Mouse (Mus musculus): ENCODE measurements around the gene Klrb1.

Klrb1 gene

DNA sequence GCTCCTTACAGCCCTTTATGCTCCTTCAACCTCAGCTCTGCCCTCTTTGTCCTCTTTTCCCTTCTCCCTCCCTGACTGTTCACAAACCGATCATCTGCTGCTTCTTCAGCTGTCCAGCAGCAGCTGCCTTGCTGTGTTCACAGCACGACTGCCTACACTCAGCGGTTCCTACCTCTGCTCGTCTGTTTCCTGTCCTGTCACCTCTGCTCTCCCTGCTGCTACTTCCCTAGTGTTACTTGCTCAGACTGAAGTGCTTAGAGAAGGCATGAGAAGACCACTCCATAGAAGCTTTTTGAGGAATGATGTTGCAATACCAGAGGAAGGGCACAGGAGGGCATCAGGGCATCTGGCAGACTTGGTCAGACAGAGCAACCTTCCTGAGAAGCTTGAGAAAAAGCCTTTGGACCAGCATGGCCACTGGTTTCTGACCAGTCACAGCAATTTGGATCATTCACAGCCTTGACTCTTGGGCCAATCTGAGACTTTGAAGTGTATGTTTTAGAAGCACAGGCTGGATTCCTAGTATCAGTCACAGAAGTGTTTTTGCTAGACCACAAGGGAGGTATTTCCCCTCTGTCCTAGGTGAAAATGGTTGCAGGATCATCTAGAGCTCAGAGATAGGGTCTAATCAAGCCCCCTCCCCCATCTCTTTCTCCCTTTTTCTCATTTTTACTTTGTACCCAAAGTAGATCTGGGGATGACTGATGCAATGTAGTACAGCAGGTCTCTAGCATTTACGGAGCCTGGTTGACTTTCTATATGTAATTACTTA lies 11.2 kb upstream of the Klrb1 start:
- DNase-seq: no peak

DNA sequence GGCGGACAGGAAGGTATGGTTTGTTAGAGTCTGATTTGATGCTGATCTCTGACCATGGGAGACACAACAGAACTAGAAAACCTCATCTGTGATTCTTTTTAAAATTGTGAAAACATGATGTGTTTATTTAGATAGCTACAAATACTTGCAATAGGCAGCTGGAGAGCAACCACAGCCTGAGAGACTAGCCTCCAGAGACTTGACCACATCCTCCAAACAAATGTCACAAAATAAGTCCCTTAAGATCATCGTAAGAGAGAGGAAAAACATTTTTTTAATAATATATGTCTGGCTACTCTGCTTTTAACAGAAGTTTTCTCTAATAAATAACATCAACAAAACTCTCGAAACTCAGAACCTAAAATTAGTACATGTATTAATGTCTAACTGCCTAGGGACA lies 9.2 kb upstream of the Klrb1 start:
- no peak for DNase-seq

DNA sequence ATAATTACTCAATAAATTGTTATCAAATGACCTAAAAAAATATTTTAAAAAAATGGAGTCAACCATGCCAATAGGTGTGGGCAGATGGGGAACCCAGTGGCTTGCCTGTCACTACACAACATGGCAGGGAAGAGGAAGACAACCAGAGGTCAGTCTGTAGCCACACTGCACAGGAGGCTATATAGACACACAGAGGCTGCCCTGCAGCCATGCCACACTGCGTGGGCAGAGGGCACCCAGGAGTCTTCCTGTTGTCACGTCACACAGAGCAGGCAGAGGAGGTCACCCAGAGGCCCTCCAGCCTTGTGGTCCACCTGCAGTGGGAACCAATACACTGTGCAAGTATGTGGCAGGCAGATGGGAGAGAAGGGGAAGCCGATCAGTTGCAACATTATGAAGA lies 21.2 kb downstream of the Klrb1 start:
- DNase-seq: no peak

DNA sequence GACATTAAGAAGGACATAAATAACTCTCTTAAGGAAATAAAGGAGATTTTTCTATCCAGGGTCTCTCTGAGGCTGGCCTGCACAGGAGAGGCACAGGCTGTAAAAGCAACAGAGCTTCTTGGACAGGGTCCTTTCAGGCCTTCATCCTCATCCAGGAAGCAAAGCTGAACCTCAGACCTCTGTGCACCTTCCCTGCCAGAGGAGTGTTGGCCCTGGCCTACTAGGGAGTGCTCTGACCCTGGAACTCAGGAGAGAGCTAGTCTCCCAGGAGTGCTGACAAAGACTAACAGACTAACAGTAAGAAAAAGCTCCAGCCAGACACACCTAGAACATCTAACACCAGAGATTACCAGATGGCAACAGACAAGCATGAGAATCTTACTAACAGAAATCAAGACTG lies 43.3 kb downstream of the Klrb1 start:
- DNase-seq: no peak

DNA sequence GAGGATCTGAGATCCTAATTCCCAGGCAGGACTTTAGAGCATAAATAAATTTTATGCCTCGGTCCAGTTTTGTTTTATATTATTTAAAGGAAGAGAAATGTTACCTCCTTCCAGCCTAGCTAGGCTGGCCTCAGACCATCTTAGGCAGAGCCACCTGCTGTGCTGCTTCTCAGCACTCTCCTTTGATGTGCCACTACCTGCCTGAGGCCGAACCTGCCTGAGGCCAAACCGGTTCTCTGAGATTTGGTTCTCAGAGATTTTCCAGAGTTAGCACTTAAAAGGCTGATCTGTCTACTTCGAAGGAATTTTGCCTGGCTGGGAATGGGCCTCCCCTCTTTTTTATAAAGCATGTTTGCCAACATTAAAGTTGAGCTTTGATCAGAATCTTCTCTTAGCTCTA lies 52.9 kb downstream of the Klrb1 start:
- no peak for DNase-seq

DNA sequence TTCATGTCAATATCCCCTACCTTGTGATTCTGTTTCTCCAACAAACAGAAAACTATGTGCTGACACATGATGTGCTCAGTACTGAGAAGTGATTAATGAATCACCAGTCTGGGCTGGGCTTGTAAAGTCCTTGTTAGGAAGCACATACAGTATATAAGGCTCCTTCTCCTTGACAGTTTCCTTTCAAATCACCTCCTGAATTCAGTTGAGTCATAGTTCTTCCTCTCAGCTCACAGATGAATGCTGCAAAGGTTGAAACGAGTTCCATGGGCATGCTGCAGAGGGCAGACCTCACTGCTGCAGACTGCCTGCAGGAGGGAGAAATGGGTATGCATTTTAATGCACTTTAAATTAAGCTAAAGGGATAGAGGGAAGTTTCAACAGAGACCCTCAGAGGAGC lies 60.7 kb downstream of the Klrb1 start, which contains the start of gene Clec2h:
TSS of gene Clec2h (plus strand) at position 180 of the 400 bp plus-strand sequence.
- no peak for DNase-seq

DNA sequence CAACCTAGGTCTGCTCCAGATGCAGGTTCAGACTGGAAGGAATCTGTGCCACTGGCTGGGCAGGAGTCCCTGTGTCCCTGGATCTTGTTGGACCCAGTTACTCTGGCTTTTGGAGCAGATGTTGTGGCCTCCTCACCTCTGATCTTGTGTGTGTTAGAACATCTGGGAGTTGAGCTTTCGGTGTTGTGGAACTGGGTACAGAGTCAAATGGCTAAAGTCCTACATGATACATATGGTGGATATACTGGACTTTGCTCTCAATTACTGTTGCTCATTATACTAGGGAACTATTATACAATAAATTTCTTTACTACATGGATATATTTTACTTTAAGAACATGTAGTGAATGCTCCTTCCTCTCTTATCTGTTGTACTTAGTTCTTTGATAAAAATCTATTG lies 61.6 kb downstream of the Klrb1 start:
- DNase-seq: no peak

Data from lung, postnatal 4 days (tissue).